Mouse (Mus musculus): ENCODE measurements around the gene Tfdp1. TPM values are rescaled to one million over a fixed set of nuclear protein-coding genes. Genes with fewer than 3 reads are reported as not detected.

The Tfdp1 gene
- polyA plus RNA-seq, 1 experiment: 124 TPM

DNA sequence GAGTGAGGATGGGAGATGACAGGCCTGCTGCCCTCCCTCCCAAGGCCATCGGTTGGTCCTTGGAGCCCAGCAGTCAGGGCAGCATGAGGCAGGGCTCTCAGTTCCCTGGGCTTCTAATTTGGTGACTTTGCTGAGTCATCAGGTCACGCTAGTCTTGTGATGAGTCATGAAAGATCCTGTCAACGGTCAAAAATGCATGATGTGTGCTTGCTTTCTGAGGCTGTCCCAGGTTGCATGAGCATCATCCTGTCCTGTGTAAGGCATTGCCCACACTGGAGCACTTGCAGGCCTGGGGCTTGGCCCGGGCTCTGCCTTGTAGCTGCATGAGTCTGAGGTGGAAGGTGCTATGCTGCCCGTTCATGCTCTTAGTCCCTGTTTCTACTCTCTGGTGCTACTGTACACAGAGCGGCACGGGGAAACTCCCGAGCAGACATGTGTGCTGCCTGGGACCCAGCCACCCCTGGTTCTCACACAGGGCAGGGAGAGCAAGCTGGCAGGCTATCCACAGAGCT is 34.7 kb downstream of the Tfdp1 start:
- H3K4me3 ChIP-seq (ENCODE audit: insufficient read depth, poor library complexity, severe bottlenecking): no peak overlapping the region
- peaks cover 8% of the 10 kb centered on the region for H3K79me3 ChIP-seq (ENCODE audit: low read depth)
- peaks cover 37% of the 10 kb centered on the region for H3K79me2 ChIP-seq (ENCODE audit: control insufficient read depth, insufficient read depth)
- TF ChIP-seq MAX (IDR thresholded peaks at IDR 0.05): peak; percentile 87
- no peak for TF ChIP-seq USF1 (IDR thresholded peaks at IDR 0.05; ENCODE audit: low read depth)
- no peak for TF ChIP-seq MYOD1 (IDR thresholded peaks at IDR 0.05; ENCODE audit: control insufficient read depth, insufficient read length, low read depth)
- TF ChIP-seq CEBPB (IDR thresholded peaks at IDR 0.05; ENCODE audit: low read depth): no peak
- peak; percentile 76 for TF ChIP-seq FOSL1 (IDR thresholded peaks at IDR 0.05; ENCODE audit: insufficient read depth, low read length, poor library complexity, severe bottlenecking)
- TF ChIP-seq CTCF (IDR thresholded peaks at IDR 0.05; ENCODE audit: control insufficient read depth, insufficient read depth, insufficient read length): no peak
- TF ChIP-seq MYOG (IDR thresholded peaks at IDR 0.05; ENCODE audit: control insufficient read depth, extremely low read depth, insufficient read length): no peak
- H3K36me3 ChIP-seq (ENCODE audit: control insufficient read depth, insufficient read depth): peaks cover 93% of the 10 kb centered on the region
- H3K27me3 ChIP-seq (ENCODE audit: control insufficient read depth, insufficient read depth, insufficient read length): no peaks in the 10 kb centered on the region
- H3ac ChIP-seq (ENCODE audit: control insufficient read depth, insufficient read length, low read depth): no peak overlapping the region

DNA sequence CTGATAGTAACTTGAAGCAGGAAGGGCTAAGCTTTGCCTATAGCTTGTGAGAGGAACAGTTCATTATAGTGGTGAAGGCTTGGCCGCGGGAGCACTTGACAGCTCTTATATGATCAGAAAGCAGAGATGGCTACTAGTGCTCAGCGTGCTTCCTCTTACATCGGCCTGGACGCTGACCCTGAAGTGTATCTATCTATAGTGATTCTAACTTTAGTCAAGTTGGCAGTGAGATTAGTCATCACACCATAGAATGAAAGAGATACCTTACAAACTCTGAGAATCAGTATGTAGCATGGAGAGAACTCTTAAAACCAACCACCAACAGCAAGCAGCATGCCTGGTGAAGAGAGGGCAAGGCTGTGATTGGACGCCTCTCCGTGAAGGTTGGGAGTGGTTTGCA is 43.1 kb downstream of the Tfdp1 start:
- no peak overlapping the region for H3K4me3 ChIP-seq (ENCODE audit: insufficient read depth, poor library complexity, severe bottlenecking)
- no peaks in the 10 kb centered on the region for H3K79me2 ChIP-seq (ENCODE audit: control insufficient read depth, insufficient read depth)
- peaks cover 43% of the 10 kb centered on the region for H3K36me3 ChIP-seq (ENCODE audit: control insufficient read depth, insufficient read depth)
- TF ChIP-seq CEBPB (IDR thresholded peaks at IDR 0.05; ENCODE audit: low read depth) (no peak), MYOD1 (IDR thresholded peaks at IDR 0.05; ENCODE audit: control insufficient read depth, insufficient read length, low read depth) (no peak)
- H3K79me3 ChIP-seq (ENCODE audit: low read depth): peaks cover 1% of the 10 kb centered on the region
- no peaks in the 10 kb centered on the region for H3K27me3 ChIP-seq (ENCODE audit: control insufficient read depth, insufficient read depth, insufficient read length)
- H3ac ChIP-seq (ENCODE audit: control insufficient read depth, insufficient read length, low read depth): no peak overlapping the region

DNA sequence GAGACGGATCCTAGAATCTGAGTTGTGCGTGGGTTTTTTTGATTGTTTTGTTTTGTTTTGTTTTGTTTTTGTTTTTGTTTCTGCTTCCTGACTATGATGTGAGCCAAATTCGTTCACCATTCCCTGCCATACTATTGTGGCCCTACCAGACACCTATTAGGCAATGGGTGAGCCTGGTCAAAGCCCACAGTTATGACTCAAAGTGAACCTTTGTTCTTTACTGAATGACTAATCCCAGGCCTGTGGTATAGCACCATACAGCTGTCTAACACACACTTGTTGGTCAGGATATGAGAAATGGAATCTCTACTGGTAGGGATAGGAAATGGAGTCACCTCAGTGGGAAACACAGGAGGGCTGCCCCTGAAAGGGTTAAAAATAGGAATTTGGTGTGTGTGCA is 44.0 kb downstream of the Tfdp1 start:
- H3K36me3 ChIP-seq (ENCODE audit: control insufficient read depth, insufficient read depth): peaks cover 34% of the 10 kb centered on the region

DNA sequence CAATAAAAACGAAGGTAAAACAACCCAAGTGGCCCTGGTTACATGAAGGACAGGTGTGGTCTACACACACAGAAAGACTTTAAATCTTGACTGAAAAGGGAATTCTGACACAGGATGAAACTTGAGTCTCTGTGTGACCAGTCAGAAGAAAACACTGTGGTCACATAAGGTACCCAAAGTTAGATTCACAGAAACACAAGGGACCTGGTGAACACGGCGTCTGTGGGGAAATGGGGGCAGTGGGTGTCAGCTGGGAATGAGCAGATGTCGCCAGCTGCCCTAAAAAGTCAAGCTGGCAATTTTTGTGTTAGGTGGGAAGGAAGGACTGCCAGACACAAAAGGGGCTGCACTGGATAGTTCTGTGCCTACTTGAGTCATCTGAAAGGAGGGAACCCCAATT is 44.4 kb downstream of the Tfdp1 start:
- TF ChIP-seq CTCF (IDR thresholded peaks at IDR 0.05; ENCODE audit: control insufficient read depth, insufficient read depth, insufficient read length): no peak
- H3K4me3 ChIP-seq (ENCODE audit: insufficient read depth, poor library complexity, severe bottlenecking): no peak overlapping the region
- no peak overlapping the region for H3ac ChIP-seq (ENCODE audit: control insufficient read depth, insufficient read length, low read depth)
- H3K27me3 ChIP-seq (ENCODE audit: control insufficient read depth, insufficient read depth, insufficient read length): no peaks in the 10 kb centered on the region
- no peaks in the 10 kb centered on the region for H3K79me2 ChIP-seq (ENCODE audit: control insufficient read depth, insufficient read depth)
- H3K36me3 ChIP-seq (ENCODE audit: control insufficient read depth, insufficient read depth): peaks cover 31% of the 10 kb centered on the region
- peaks cover 1% of the 10 kb centered on the region for H3K79me3 ChIP-seq (ENCODE audit: low read depth)

More for the DNA sequence above, 44.0 kb downstream of the Tfdp1 start:
- Histone ChIP-seq H3ac (ENCODE audit: control insufficient read depth, insufficient read length, low read depth) (no peak overlapping the region), H3K27me3 (ENCODE audit: control insufficient read depth, insufficient read depth, insufficient read length) (no peaks in the 10 kb centered on the region), H3K4me3 (ENCODE audit: insufficient read depth, poor library complexity, severe bottlenecking) (no peak overlapping the region), H3K79me2 (ENCODE audit: control insufficient read depth, insufficient read depth) (no peaks in the 10 kb centered on the region), H3K79me3 (ENCODE audit: low read depth) (peaks cover 1% of the 10 kb centered on the region)
- no peak for TF ChIP-seq USF1 (IDR thresholded peaks at IDR 0.05; ENCODE audit: low read depth)
- TF ChIP-seq MYOD1 (IDR thresholded peaks at IDR 0.05; ENCODE audit: control insufficient read depth, insufficient read length, low read depth): peak; percentile 22
- peak; percentile 61 for TF ChIP-seq CEBPB (IDR thresholded peaks at IDR 0.05; ENCODE audit: low read depth)

DNA sequence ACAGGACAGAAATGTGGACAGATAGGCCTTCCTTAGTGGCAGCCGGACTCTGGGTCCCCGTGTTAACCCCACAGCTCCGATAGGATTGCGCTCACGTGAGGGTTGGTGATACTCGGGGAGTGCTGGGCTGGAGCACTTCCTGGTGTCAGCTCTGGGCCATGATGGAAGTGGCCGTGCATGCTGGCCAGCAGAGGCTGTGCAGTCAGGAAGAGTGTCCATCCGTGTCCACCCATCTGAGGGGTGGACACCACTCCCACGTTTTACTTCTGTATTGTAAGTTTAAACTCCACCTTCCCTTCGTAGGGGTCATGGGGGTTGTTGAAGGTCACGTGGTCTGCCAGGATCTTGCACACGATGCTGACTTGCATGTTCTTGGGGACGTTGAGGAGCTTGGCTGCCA is 47.8 kb downstream of the Tfdp1 start:
- TF ChIP-seq MYOD1 (IDR thresholded peaks at IDR 0.05; ENCODE audit: control insufficient read depth, insufficient read length, low read depth) (no peak), MYOG (IDR thresholded peaks at IDR 0.05; ENCODE audit: control insufficient read depth, extremely low read depth, insufficient read length) (no peak), CEBPB (IDR thresholded peaks at IDR 0.05; ENCODE audit: low read depth) (no peak), USF1 (IDR thresholded peaks at IDR 0.05; ENCODE audit: low read depth) (no peak), MAX (IDR thresholded peaks at IDR 0.05) (no peak), CTCF (IDR thresholded peaks at IDR 0.05; ENCODE audit: control insufficient read depth, insufficient read depth, insufficient read length) (no peak), FOSL1 (IDR thresholded peaks at IDR 0.05; ENCODE audit: insufficient read depth, low read length, poor library complexity, severe bottlenecking) (no peak)
- Histone ChIP-seq H3K36me3 (ENCODE audit: control insufficient read depth, insufficient read depth) (peaks cover 8% of the 10 kb centered on the region), H3K79me3 (ENCODE audit: low read depth) (no peaks in the 10 kb centered on the region), H3K4me3 (ENCODE audit: insufficient read depth, poor library complexity, severe bottlenecking) (no peak overlapping the region), H3K27me3 (ENCODE audit: control insufficient read depth, insufficient read depth, insufficient read length) (no peaks in the 10 kb centered on the region), H3K79me2 (ENCODE audit: control insufficient read depth, insufficient read depth) (no peaks in the 10 kb centered on the region), H3ac (ENCODE audit: control insufficient read depth, insufficient read length, low read depth) (no peak overlapping the region)

DNA sequence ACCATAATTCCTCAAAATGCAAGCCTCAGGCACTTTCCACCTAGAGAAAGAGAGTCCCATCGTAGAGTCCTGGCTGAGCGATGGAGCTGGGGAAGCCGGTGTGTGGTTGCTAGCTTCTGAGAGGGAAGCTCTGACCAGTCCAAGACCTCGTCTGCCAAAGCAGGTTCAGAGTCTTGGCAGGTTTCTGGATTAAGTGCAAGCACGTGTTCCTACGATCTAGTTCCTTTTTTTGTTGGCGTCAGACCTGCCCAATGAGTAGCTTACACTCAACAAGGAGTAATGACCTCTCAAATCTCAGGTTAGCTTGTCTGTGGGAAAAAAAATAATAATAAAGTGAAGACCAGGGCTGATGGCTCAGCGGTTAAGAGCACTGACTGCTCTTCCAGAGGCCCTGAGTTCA is 49.2 kb downstream of the Tfdp1 start:
- H3K27me3 ChIP-seq (ENCODE audit: control insufficient read depth, insufficient read depth, insufficient read length): no peaks in the 10 kb centered on the region
- no peaks in the 10 kb centered on the region for H3K79me2 ChIP-seq (ENCODE audit: control insufficient read depth, insufficient read depth)

More for the DNA sequence above, 49.2 kb downstream of the Tfdp1 start:
- Histone ChIP-seq H3K4me3 (ENCODE audit: insufficient read depth, poor library complexity, severe bottlenecking) (no peak overlapping the region), H3K36me3 (ENCODE audit: control insufficient read depth, insufficient read depth) (no peaks in the 10 kb centered on the region), H3ac (ENCODE audit: control insufficient read depth, insufficient read length, low read depth) (no peak overlapping the region), H3K79me3 (ENCODE audit: low read depth) (no peaks in the 10 kb centered on the region)
- no peak for TF ChIP-seq CEBPB (IDR thresholded peaks at IDR 0.05; ENCODE audit: low read depth)
- no peak for TF ChIP-seq FOSL1 (IDR thresholded peaks at IDR 0.05; ENCODE audit: insufficient read depth, low read length, poor library complexity, severe bottlenecking)
- no peak for TF ChIP-seq CTCF (IDR thresholded peaks at IDR 0.05; ENCODE audit: control insufficient read depth, insufficient read depth, insufficient read length)
- TF ChIP-seq USF1 (IDR thresholded peaks at IDR 0.05; ENCODE audit: low read depth): no peak
- TF ChIP-seq MYOG (IDR thresholded peaks at IDR 0.05; ENCODE audit: control insufficient read depth, extremely low read depth, insufficient read length): no peak
- no peak for TF ChIP-seq MYOD1 (IDR thresholded peaks at IDR 0.05; ENCODE audit: control insufficient read depth, insufficient read length, low read depth)
- no peak for TF ChIP-seq MAX (IDR thresholded peaks at IDR 0.05)
